Mouse (Mus musculus) v-Abl transformed pro-B cells (cell line): Measurements from ENCODE around the gene Kif1a.

Experiments used
- in situ Hi-C, 2 experiments: fragments of 400-800 bp; cut with MboI; formaldehyde crosslinking; loops; one replicate each; pipeline ENCODE4 v1.15.1; 2025; ENCODE audit not compliant: unreplicated experiment in 2 of 2

The Kif1a gene

DNA sequence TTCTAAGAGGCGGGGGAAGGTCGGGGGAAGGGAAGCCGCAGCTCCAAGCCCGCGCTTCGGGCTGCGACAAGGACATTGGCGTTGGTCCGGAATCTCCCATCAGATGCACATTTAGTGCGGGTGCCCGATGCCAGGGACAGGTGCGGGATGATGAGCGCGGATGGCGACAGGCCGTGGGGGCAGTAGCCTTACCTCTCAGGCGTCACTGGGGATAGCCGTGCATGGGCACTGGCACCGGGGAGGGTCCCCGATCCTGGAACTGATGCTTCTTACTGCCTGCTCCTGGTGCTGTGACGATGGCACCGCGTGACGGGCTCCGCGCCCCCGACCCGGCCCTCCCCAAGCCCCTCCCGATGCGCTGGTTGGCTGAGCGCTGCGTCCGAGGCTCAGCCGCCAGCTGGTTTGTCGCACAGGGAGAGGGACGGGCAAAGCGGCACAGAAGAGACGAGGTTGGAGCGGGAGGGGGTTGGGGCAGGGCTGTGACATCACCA, at the start of gene Kif1a:
TSS of gene Kif1a (minus strand) at position 381 of the 491 bp plus-strand sequence.
- in situ Hi-C loops, result no loop called here

DNA sequence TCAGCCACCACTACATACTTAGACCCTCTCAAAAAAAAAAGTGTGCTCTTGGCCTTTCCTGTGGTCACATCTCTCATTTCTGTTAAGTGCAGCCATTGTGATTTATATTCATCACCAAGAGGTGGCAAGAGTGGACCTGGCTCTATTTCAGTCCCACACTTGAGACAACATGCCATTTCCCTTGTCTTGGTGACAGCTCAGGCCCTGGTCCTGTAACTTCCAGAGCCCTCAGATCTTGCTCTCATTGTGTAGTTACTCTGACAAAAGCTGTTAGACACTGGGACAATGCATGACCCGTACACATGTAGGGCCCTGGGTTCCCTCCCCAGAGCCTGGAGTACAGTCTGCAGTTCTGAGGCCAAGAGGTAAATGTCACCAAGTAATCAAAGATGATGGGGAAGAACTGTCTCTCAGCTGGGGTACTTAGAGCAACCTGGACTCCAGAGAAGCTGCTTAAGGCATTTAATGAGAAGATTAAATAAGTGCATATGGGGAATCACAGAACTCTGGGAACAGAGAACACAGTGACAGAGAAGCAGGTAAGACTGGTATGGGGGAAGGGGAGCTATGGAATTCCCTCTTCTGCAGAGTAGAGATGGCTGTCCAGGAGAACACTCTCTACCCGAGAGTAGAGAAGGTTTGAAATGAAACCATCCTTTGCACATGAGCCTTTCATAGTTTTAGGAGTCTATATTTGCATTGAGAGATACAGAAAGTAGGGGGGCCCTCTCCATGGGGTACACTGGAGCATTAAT, 49.3 kb upstream of the Kif1a start:
- in situ Hi-C loops, result no loop called here

DNA sequence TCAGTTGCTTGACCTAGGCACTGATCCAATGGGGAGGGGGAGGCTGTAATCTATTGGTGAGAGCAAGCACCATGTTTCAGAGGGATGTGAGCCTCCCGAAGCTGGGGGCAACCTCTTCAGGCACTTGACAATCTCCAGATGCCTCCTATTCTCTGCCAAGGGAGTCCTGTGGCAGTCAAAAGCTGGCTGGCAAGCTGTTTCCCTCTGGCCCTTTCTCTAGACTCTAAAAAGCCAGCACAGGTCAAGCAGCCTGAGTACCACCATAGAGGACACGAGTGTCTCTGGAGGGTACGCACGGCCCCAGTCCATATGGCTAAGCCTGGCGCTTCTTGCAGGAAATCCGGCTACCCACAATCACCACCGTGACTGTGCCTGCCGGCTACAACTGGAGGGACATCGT, 42.4 kb upstream of the Kif1a start:
- in situ Hi-C loops, result no loop called here

DNA sequence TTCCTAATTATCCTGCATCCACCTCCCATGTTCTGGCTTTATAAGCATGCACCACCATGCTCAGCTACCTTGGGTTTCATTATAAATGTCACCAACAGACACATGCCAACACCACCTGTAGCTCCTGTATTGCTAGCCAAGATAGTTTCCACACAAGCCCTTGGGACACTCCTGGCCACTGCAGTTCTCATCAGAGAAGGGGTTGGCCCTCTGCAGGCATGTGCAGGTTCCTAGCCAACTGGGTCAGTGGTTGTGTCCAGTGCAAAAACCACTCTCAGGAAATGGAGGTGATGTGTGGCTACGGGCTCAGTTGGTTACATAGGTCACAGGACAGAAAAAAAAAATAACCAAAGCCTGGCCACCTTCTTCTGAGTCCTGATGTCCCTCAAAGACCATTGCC, 41.1 kb upstream of the Kif1a start:
- in situ Hi-C loops, result no loop called here

DNA sequence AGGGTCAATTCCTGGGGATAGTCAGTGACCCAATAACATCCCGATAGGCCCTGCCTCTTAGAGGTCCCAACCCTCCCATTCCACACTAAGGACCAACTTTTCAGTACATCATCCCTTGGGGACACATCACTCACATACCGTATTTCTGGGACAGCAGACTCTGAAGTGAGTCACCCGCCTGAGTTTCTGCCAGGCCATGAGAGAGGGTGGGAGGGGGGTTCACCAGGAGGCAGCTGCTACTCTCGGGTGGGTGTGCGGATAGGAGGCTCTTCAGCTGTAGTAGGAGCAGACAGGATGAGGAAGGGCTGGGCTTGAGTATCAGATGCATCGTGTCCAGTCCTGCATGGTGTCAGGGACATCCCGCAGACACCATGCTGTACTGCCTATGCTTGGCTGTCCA, 38.0 kb upstream of the Kif1a start:
- in situ Hi-C loops, result no loop called here

DNA sequence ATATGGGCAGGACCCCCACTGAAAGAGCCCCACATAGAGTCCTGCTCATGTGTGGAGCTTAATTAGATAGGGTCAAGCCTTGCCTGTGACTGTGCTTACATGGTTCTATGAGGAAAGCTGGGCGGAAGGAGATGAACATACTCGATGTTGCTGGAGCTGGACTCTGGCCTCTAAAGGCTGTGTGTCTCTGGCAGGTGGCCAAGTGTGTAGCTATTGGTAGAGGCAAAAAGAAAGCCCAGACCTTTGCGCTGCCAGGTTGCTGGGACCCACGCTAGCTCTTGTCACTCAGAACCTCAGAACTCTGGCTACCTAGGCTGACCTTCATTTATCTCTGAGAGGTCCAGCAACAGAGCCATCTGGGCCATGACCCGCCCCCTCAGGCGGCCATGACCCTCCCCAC, 36.8 kb upstream of the Kif1a start:
- in situ Hi-C loops, result no loop called here

- in situ Hi-C loops, result no loop called here
Observed at GRCm38 (mm10) chr1:93135036-93135526, 33.3 kb upstream of the Kif1a start, which contains the start of gene Agxt. Agxt (plus strand) TSS chr1:93135240.

GRCm38 (mm10) chr1:93132676-93133075, 30.9 kb upstream of the Kif1a start:
- in situ Hi-C loops, result no loop called here

- in situ Hi-C loops, result no loop called here
Observed at GRCm38 (mm10) chr1:93130242-93130983, 28.7 kb upstream of the Kif1a start.

GRCm38 (mm10) chr1:93128710-93129349, 27.1 kb upstream of the Kif1a start:
- in situ Hi-C loops, result no loop called here

GRCm38 (mm10) chr1:93128209-93128608, 26.5 kb upstream of the Kif1a start:
- in situ Hi-C loops, result no loop called here

GRCm38 (mm10) chr1:93125256-93125655, 23.5 kb upstream of the Kif1a start:
- in situ Hi-C loops, result no loop called here

GRCm38 (mm10) chr1:93124066-93124465, 22.3 kb upstream of the Kif1a start:
- in situ Hi-C loops, result no loop called here

GRCm38 (mm10) chr1:93123179-93123854, 21.6 kb upstream of the Kif1a start:
- in situ Hi-C loops, result no loop called here

GRCm38 (mm10) chr1:93118816-93119215, 17.1 kb upstream of the Kif1a start:
- in situ Hi-C loops, result no loop called here

- in situ Hi-C loops, result no loop called here
Observed at GRCm38 (mm10) chr1:93115471-93115870, 13.7 kb upstream of the Kif1a start.

- in situ Hi-C loops, result no loop called here
Observed at GRCm38 (mm10) chr1:93114713-93115463, 13.1 kb upstream of the Kif1a start.

DNA sequence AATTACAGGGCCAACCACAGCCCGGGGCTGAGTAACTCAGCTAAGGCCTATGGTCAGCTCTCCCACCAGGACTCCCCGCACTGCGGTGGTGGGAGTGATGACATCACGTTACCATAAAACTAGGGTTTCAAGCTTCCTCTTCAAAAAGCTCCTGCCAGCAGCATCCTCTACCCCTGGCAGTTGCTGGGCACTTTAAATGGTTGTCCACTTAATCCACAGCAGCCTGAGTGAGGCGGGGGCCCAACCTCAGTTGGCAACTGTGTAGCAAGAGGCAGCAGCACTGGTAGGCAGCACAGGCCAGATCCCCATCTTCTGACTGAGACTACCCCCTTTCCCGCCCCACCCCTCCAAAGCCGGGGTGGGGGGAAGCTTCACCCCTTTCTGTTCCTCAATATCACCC, 949 bp upstream of the Kif1a start:
- in situ Hi-C loops, result no loop called here

DNA sequence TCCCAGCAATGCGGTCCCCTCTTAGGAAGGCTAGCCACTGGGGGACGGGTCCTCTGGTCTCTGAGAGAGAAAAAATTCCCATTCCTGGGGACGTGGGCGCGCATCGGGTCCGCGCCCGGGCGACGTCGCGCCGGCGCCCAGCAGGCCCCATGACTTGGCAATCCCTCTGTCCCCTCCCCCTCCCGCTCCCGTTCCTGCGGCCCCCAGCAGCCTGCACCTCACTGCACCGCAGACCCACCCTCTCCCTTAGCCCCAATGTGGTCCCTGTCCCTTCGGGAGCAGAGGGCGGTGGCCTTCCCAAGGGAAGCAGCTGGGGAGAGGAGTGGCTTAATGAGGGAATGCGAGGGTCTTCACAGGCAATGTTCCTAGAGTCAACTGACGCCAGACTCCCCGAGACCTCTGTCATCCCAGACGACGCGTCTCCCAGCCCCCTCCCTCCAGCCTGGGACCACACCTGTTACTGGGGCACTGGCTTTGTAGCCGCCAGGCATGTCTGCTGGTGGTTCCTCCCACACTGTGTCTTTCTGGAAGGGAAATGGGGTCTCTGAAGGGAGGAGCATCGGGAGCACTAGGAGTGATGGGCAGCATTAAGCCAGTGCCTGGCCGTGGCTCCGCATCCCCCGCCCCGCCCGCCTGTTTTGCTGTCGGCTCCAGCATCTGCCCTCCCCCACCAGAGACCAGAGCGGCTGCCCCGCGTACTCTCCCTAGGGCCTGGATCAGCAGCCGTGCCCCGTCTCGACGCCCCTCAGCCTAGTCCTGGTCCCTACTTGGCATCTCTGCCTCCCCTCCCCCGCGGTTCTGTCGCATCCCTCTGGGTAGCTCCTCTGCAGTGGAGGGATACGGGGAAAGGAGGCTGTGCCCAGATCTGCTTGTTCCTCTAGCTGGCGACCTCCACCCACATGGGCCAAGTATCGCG, 917 bp downstream of the Kif1a start:
- in situ Hi-C loops, result no loop called here
